Mouse (Mus musculus) stomach, postnatal 0 days (tissue): Measurements from ENCODE around the gene Setx.

Experiments used
- CTCF ChIP-seq: IDR thresholded peaks from 2 replicates; pipeline ENCODE4 v1.5.1; 2016; ENCODE audit warnings: antibody characterized with exemption, low read depth, mild to moderate bottlenecking, moderate library complexity
- EP300 ChIP-seq: optimal IDR thresholded peaks from 2 replicates; pipeline ENCODE3; 2016; ENCODE audit warnings: antibody characterized with exemption

- TF ChIP-seq EP300 = no peak
- no peak for TF ChIP-seq CTCF
Observed at GRCm38 (mm10) chr2:29075331-29076070, 48.5 kb upstream of the Setx start.
